Mouse (Mus musculus) megakaryocyte, embryonic 14.5 days (primary cell): Measurements from ENCODE around the gene Olfr547. TPM values are rescaled to one million over a fixed set of nuclear protein-coding genes. Genes with fewer than 3 reads are reported as not detected.
A peak's percentile ranks its signal among the peaks of the same experiment; 100 is the strongest.

Experiments
- H3K27me3 ChIP-seq: replicated peaks from 2 replicates; pipeline ENCODE3; 2012; ENCODE audit warnings: inconsistent platforms
- H3K36me3 ChIP-seq: replicated peaks from 2 replicates; pipeline ENCODE3; 2012; ENCODE audit warnings: low read length, inconsistent platforms, mixed read lengths
- H3K4me1 ChIP-seq: 2 replicates; pipeline ENCODE4 v1.6.1; 2012; ENCODE audit warnings: inconsistent platforms
- H3K4me3 ChIP-seq: replicated peaks from 2 replicates; pipeline ENCODE3; 2012; ENCODE audit warnings: moderate library complexity, mild to moderate bottlenecking, inconsistent platforms
- H3K9me3 ChIP-seq: 2 replicates; pipeline ENCODE4 v1.6.1; 2012; ENCODE audit warnings: inconsistent platforms
- FLI1 ChIP-seq: IDR thresholded peaks from 2 replicates; pipeline ENCODE4 v1.6.1; 2012; ENCODE audit warnings: low read length, inconsistent platforms, mixed read lengths
- GATA1 ChIP-seq: IDR thresholded peaks from 3 replicates; pipeline ENCODE4 v1.6.1; 2012; ENCODE audit warnings: mixed read lengths, low read length, inconsistent platforms, borderline replicate concordance
- polyA plus RNA-seq: library from polyadenylated mRNA; stranded (reverse); fragments of >175 nt; gene quantifications from 2 replicates; pipeline ENCODE4 v1.2.3, GENCODE M21; 2012; ENCODE audit warnings: low replicate concordance; ENCODE audit not compliant: insufficient read depth

The Olfr547 gene
- polyA plus RNA-seq, 1 experiment = not detected

DNA sequence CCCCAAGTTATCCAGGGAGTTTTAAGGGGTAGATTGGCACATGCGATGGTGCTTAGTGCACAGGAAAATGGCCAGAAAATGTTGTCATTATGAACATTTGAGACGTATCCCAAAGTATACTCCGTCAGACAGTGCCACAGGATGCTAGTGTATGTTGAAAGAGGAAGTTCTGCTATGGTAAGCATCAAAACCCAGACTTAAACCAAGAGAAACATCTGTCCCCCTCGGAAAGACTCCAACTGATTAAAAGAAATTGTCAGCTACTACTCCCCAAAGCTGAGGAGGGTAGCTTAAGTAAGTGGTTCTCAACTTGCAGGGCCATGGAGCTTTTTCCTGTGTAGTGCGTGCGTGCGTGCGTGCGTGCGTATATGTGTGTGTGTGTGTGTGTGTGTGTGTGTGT, 22.6 kb upstream of the Olfr547 start:
- no peaks in the 10 kb centered on the region for H3K36me3 ChIP-seq
- no peaks in the 10 kb centered on the region for H3K9me3 ChIP-seq
- no peak overlapping the region for H3K4me3 ChIP-seq
- H3K27me3 ChIP-seq = peaks cover 40% of the 10 kb centered on the region
- peaks cover 35% of the 10 kb centered on the region for H3K4me1 ChIP-seq
- TF ChIP-seq FLI1 = no peak
- TF ChIP-seq GATA1 = no peak

DNA sequence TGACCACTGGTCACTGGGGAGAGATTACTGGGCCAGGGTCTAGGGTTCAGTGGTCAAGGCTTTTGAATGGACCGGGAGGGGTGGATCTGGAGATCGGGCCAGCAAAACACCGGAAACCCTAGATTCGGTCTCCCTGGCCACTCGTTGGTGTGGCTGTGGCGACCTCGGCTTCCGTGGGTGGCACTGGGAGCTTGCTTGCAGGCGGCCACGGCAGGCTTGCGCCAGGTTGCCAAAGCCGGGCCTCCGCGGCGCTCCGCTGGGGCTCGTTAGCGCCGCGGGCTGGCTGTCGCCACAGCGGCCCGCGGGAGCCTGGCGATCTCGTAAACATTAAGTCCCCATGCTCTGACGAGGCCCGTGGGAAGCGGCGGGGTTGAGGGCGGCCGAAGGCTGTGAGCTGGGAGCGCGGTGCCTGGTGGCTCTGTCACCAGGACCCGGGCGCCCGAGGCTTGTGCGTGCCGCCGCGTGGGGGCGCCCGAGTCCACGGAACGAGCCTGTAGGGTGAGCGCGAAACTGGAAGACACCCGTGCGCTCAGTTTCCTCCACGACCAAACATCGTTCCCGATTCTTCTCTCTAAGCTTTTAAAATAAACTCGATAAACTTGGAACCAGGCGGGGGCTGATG, 21.6 kb upstream of the Olfr547 start:
- peaks cover 39% of the 10 kb centered on the region for H3K27me3 ChIP-seq
- H3K36me3 ChIP-seq = no peaks in the 10 kb centered on the region
- TF ChIP-seq FLI1 = no peak
- TF ChIP-seq GATA1 = no peak
- peaks cover 33% of the 10 kb centered on the region for H3K4me1 ChIP-seq
- H3K9me3 ChIP-seq = no peaks in the 10 kb centered on the region
- peak overlapping the region; percentile 91 for H3K4me3 ChIP-seq

DNA sequence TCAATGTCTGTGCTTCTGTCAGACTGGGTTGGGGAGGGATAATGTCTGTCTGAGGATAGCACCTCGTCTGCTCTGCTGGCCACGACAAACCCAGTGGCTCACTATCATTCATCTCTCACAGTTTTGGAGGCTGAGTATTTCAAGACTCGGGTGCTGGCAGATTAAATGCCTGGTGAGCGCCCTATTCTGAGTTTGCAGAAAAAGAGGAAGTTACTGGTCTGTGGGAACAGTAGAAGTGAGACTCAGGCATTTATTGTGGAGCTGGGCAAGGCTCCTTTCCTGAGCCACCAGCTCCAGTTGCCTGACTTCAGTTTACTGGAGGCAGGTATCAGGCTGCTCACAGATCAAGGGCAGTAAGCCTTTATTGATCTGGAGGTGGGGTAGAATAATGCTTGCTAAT, 20.4 kb upstream of the Olfr547 start:
- H3K27me3 ChIP-seq = peaks cover 33% of the 10 kb centered on the region
- TF ChIP-seq FLI1 = no peak
- TF ChIP-seq GATA1 = no peak
- H3K4me3 ChIP-seq = peak overlapping the region; percentile 57
- no peaks in the 10 kb centered on the region for H3K9me3 ChIP-seq
- H3K36me3 ChIP-seq = no peaks in the 10 kb centered on the region
- H3K4me1 ChIP-seq = peaks cover 30% of the 10 kb centered on the region

DNA sequence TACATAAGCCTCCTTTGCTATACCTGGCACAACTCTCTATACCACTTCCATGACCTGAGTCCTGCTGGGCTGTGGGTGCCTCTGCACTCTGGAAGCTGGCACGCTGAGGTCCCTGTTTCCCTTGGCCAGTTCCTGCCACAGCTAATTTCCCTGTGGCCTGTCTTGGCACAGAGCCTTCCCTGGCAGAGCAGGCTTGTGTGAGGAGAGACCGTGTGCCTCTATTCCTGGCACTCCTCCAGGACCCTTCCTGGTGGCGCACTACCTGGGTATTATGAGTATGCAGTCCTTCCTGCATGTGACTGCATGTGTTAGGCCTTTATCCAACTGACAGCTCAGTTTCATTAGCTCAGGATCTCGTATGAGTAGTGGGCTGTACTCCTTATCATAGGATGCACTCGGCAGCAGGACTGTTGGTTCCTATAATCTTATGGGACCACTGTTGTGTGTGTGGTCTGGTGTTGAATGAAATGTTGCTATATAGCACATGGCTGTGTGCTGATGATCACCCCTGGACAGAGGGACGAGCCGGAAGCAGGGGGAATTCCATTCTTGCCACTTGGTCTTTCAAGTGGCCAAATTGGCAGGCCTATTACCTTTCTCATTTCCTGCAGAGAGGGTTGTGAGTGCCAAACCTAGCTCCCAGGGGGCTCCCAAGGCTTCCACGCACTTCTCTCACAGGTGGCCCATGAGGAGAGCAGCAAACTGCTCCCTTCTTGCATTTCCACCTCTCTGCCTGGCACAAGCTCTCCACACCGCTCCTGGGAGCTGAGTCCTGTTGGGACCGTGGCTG, 18.1 kb upstream of the Olfr547 start:
- TF ChIP-seq GATA1 (no peak), FLI1 (no peak)

DNA sequence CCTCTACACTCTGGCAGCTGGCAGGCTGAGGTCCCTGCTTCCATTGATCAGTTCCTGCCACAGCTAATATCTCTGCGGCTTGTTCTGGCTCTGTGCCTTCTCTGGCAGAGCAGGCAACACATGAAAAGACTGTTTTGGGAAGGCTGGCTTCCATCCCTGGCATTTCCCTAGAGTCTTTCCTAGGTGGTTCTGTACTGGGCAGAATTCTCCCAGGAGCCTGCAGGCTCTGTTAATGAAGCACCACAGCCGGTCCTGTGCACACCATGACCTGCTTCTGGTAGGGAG, 17.6 kb upstream of the Olfr547 start:
- H3K36me3 ChIP-seq = no peaks in the 10 kb centered on the region
- peaks cover 20% of the 10 kb centered on the region for H3K27me3 ChIP-seq
- peaks cover 30% of the 10 kb centered on the region for H3K4me1 ChIP-seq
- TF ChIP-seq GATA1 = no peak
- no peak for TF ChIP-seq FLI1
- no peaks in the 10 kb centered on the region for H3K9me3 ChIP-seq
- no peak overlapping the region for H3K4me3 ChIP-seq

More for the DNA sequence above, 18.1 kb upstream of the Olfr547 start:
- Histone ChIP-seq H3K4me1 (peaks cover 30% of the 10 kb centered on the region), H3K36me3 (no peaks in the 10 kb centered on the region), H3K9me3 (no peaks in the 10 kb centered on the region), H3K4me3 (no peak overlapping the region), H3K27me3 (peaks cover 24% of the 10 kb centered on the region)

DNA sequence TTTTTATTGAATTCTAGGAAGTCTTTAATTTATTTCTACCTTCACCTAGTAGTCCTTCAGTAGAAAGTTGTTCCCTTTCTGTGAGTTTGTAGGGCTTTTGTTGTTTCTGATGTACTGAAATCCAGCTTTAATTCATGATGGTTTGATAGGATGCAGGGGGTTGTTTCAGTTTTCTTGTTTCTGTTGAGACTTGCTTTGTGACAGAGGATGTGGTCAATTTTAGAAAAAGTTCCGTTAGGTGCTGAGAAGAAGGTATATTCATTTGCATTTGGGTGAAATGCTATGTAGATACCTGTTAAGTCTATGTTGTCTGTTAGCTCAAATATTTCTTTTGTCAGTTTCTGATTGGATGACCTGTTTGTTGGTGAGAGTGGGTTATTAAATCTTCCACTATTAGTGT, 5.5 kb upstream of the Olfr547 start:
- no peaks in the 10 kb centered on the region for H3K36me3 ChIP-seq
- H3K27me3 ChIP-seq = peaks cover 3% of the 10 kb centered on the region
- no peak overlapping the region for H3K4me3 ChIP-seq
- H3K4me1 ChIP-seq = no peaks in the 10 kb centered on the region
- H3K9me3 ChIP-seq = no peaks in the 10 kb centered on the region
- TF ChIP-seq GATA1 (no peak), FLI1 (no peak)

DNA sequence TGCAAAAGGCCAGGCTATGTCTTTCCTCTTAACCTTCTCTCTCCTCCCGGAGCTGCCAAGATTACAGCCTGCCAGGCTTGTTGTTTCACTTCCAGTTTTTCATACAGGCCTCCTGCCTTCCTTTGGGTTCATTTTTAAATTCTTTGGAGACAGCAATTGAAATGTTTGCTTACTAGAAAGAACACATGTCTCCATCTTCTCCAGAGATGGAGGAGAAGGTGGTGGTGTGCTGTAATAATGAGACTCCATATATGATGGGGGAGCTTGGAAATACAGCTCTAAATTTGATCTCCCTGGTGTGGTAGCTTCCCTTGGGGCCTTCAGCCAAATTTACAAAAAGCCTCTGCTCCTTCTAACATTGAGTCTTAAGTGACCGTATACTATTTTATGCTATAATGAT, 6.0 kb downstream of the Olfr547 start, which contains the start of gene Olfr548-ps1:
Gene Olfr548-ps1, plus strand, starts transcription at position 301 of the 400 bp plus-strand sequence.
- Histone ChIP-seq H3K36me3 (no peaks in the 10 kb centered on the region), H3K27me3 (no peaks in the 10 kb centered on the region), H3K4me3 (no peak within 1 kb of the TSS), H3K9me3 (no peaks in the 10 kb centered on the region), H3K4me1 (peaks cover 9% of the 10 kb centered on the region; the same call in 1 of the 2 replicates)
- TF ChIP-seq GATA1 (no peak), FLI1 (no peak)

DNA sequence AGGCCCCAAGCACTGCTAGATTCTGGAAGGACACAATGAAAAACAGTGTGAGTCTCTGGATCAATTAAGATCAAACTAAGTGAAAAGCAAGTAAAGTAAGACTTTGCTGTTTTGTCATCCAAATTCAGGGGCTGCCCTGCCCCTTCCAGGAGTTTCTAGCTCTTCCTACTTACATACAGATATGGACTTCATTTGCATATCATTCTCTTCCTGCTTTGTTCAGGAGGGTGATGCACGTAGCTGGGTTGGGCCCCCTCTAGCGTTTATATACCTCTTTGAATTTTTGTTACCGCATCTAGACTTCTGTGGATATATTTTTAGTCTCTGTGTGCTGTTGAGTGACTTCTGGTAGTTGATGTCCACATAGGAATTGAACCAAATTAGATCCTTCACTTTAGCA, 6.7 kb downstream of the Olfr547 start:
- no peak overlapping the region for H3K4me3 ChIP-seq
- H3K36me3 ChIP-seq = no peaks in the 10 kb centered on the region
- H3K4me1 ChIP-seq = peaks cover 9% of the 10 kb centered on the region; the same call in 1 of the 2 replicates
- H3K27me3 ChIP-seq = no peaks in the 10 kb centered on the region
- no peaks in the 10 kb centered on the region for H3K9me3 ChIP-seq
- TF ChIP-seq GATA1 = no peak
- no peak for TF ChIP-seq FLI1

DNA sequence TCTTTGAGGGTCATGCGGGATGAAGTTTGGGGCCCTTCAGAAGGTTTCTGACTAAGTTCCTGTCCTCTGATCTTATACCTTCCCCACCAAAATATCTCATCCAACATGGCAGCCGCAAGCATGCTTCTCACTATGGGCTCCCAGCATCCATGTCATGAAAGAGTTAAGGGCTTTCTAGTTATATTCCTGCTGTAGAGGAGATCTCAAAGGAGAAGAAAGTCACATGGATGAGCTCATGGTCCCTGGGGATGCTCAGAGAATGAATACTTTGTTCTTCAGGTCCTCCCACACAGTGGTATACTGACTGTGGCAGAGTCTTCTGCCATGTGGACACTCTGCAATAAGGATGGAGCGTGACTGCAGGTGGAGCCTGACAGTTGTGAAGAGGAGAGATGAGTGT, 15.0 kb downstream of the Olfr547 start, which contains the start of gene Olfr549:
Gene Olfr549, plus strand, starts transcription at position 301 of the 400 bp plus-strand sequence.
- TF ChIP-seq GATA1 (no peak), FLI1 (no peak)
- Histone ChIP-seq H3K27me3 (peaks cover 5% of the 10 kb centered on the region), H3K9me3 (0 out of 2 replicates have a peak, but pooled peaks cover 4% of the 10 kb centered on the region), H3K4me1 (peaks cover 10% of the 10 kb centered on the region; the same call in 1 of the 2 replicates), H3K4me3 (no peak within 1 kb of the TSS), H3K36me3 (no peaks in the 10 kb centered on the region)

DNA sequence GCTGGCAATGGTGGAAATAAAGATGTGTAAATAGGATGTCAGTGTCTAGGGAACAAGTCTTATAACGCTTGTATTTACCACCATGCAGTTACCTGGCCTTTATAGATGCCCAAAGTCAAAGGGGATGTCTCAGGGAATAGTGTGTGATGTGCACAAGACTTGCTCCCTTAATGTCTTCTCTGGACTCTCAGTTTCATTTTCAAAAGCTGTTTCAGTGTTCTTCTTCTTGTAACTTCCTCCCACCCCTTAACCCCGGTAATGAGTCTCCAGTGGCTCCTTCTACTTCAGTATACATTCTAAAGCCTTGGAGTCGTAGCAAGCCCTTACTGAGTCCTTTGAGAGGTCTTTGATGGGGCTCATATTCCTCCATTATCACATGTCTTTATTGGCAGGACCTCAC, 18.7 kb downstream of the Olfr547 start:
- TF ChIP-seq GATA1 = no peak
- TF ChIP-seq FLI1 = no peak
- Histone ChIP-seq H3K4me1 (peaks cover 10% of the 10 kb centered on the region; the same call in 1 of the 2 replicates), H3K36me3 (peaks cover 2% of the 10 kb centered on the region), H3K27me3 (peaks cover 5% of the 10 kb centered on the region), H3K4me3 (no peak overlapping the region), H3K9me3 (0 out of 2 replicates have a peak, but pooled peaks cover 4% of the 10 kb centered on the region)
